Mouse (Mus musculus) brain, adult 2 months (tissue): ENCODE measurements around the gene Oaz1.

Experiments used
- DNase-seq: peaks from one replicate; pipeline ENCODE4 v3.0.0; 2011; ENCODE audit warnings: low read depth, low spot score

Gene Oaz1

GRCm38 (mm10) chr10:80826151-80827062 lies at the start of gene Oaz1:
TSS of gene Oaz1 (plus strand) at chr10:80826656.
- peak; percentile 100 for DNase-seq

GRCm38 (mm10) chr10:80777123-80777522 lies 49.3 kb upstream of the Oaz1 start:
- DNase-seq = peak; percentile 80

- DNase-seq = no peak
Observed at GRCm38 (mm10) chr10:80779565-80779964, 46.9 kb upstream of the Oaz1 start.

- peak; percentile 58 for DNase-seq
Observed at GRCm38 (mm10) chr10:80784302-80784701, 42.2 kb upstream of the Oaz1 start.

- DNase-seq = peak; percentile 85
Observed at GRCm38 (mm10) chr10:80784871-80785270, 41.6 kb upstream of the Oaz1 start.

GRCm38 (mm10) chr10:80785963-80786362 lies 40.5 kb upstream of the Oaz1 start:
- DNase-seq = no peak

- no peak for DNase-seq
Observed at GRCm38 (mm10) chr10:80787517-80787916, 38.9 kb upstream of the Oaz1 start.

- no peak for DNase-seq
Observed at GRCm38 (mm10) chr10:80790761-80791404, 35.6 kb upstream of the Oaz1 start.

- peak; percentile 64 for DNase-seq
Observed at GRCm38 (mm10) chr10:80791476-80792174, 34.8 kb upstream of the Oaz1 start.

- DNase-seq = peak; percentile 89
Observed at GRCm38 (mm10) chr10:80792175-80793032, 34.1 kb upstream of the Oaz1 start.

- DNase-seq = peak; percentile 67
Observed at GRCm38 (mm10) chr10:80793033-80793784, 33.2 kb upstream of the Oaz1 start.

- DNase-seq = no peak
Observed at GRCm38 (mm10) chr10:80793803-80794202, 32.7 kb upstream of the Oaz1 start.

GRCm38 (mm10) chr10:80794750-80795149 lies 31.7 kb upstream of the Oaz1 start:
- DNase-seq = no peak

- no peak for DNase-seq
Observed at GRCm38 (mm10) chr10:80796307-80796848, 30.1 kb upstream of the Oaz1 start.

GRCm38 (mm10) chr10:80797186-80798149 lies 29.0 kb upstream of the Oaz1 start:
- DNase-seq = no peak

GRCm38 (mm10) chr10:80798150-80799006 lies 28.1 kb upstream of the Oaz1 start, which contains the start of the genes Sf3a2 and Plekhj1:
TSS of gene Sf3a2 (plus strand) at chr10:80798198.
TSS of gene Plekhj1 (minus strand) at chr10:80798626.
- peak; percentile 100 for DNase-seq

GRCm38 (mm10) chr10:80799070-80799566 lies 27.3 kb upstream of the Oaz1 start:
- no peak for DNase-seq
